Mouse (Mus musculus) embryonic facial prominence, embryonic 14.5 days (tissue): Measurements from ENCODE around the gene Manbal. TPM values are rescaled to one million over a fixed set of nuclear protein-coding genes. Genes with fewer than 3 reads are reported as not detected.

ENCODE experiments used
- ATAC-seq: fragments of 200-750 bp; cut with Nextera tagmentation; 2 replicates; pipeline ENCODE4 v1.8.0; 2017; ENCODE audit warnings: low read depth, moderate number of reproducible peaks, moderate TSS enrichment
- DNase-seq: peaks from one replicate; pipeline ENCODE4 v3.0.0-alpha.2; 2015; ENCODE audit warnings: low spot score
- H3K27ac ChIP-seq: fragments of 300-500 bp; sonication (generic); replicated peaks from 2 replicates; pipeline ENCODE4 v1.5.1; 2014; ENCODE audit warnings: low read depth, mild to moderate bottlenecking, low read length, moderate library complexity
- H3K27me3 ChIP-seq: fragments of 300-500 bp; sonication (generic); replicated peaks from 2 replicates; pipeline ENCODE4 v1.6.1; 2014; ENCODE audit warnings: low read length; ENCODE audit not compliant: control insufficient read depth, insufficient read depth
- H3K36me3 ChIP-seq: fragments of 300-500 bp; sonication (generic); 2 replicates; pipeline ENCODE4 v1.6.1; 2014; ENCODE audit warnings: low read length, mixed read lengths; ENCODE audit not compliant: control insufficient read depth, insufficient read depth
- H3K4me1 ChIP-seq: fragments of 300-500 bp; sonication (generic); 2 replicates; pipeline ENCODE4 v1.6.1; 2014; ENCODE audit warnings: antibody characterized with exemption, low read length; ENCODE audit not compliant: control insufficient read depth, insufficient read depth
- H3K4me2 ChIP-seq: fragments of 300-500 bp; sonication (generic); 2 replicates; pipeline ENCODE4 v1.6.1; 2014; ENCODE audit warnings: low read depth, mild to moderate bottlenecking, low read length, moderate library complexity, mixed read lengths
- H3K4me3 ChIP-seq: fragments of 300-500 bp; sonication (generic); 2 replicates; pipeline ENCODE4 v1.5.1; 2014; ENCODE audit warnings: low read depth, mild to moderate bottlenecking, low read length
- H3K9ac ChIP-seq: fragments of 300-500 bp; sonication (generic); 2 replicates; pipeline ENCODE4 v1.6.1; 2014; ENCODE audit warnings: low read depth, mild to moderate bottlenecking, low read length, moderate library complexity, mixed read lengths
- H3K9me3 ChIP-seq: fragments of 300-500 bp; sonication (generic); 2 replicates; pipeline ENCODE4 v1.6.1; 2016; ENCODE audit warnings: low read length; ENCODE audit not compliant: control insufficient read depth
- WGBS: fragments of 180-500 bp; shearing (Covaris S2); extraction: QIAGEN DNeasy Blood & Tissue Kit; methylation state at CpG from one replicate; pipeline ENCODE4 v1.1.7; 2014; 5-methylcytosine and 5-hydroxymethylcytosine counted together
- polyA plus RNA-seq: library from polyadenylated mRNA; unstranded; fragments of >200 nt; fragmentation: Nextera tagmentation; extraction: Ambion mirVana; gene quantifications from 2 replicates; pipeline ENCODE4 v1.2.1, GENCODE M21; 2014

The Manbal gene
- polyA plus RNA-seq, 1 experiment from 2014 or later, result 39.7 TPM

DNA sequence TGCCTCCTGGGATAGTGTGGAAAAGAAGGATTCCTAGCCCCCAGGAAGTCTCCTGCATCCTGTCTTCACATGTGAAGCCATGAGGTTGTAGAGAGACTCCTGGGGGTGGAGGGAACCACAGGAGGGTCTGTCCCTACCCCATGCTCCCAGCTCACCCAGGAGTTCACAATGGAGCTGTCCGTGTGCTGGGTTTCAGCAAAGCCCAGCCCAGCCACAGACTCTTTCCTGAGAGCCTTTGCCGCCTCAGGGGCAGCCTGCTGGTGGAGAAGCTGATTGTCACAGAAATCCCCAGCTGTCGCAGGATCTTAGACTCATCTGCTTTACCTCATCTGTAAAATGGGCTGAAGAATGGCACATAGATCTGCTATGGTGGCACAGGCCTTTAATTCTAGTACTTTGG, 69.7 kb downstream of the Manbal start:
- Histone ChIP-seq H3K27me3 (no peaks in the 10 kb centered on the region), H3K36me3 (peaks cover 55% of the 10 kb centered on the region), H3K9ac (no peak overlapping the region), H3K4me1 (peaks cover 22% of the 10 kb centered on the region), H3K4me2 (no peak overlapping the region), H3K27ac (no peak overlapping the region), H3K9me3 (peaks cover 11% of the 10 kb centered on the region), H3K4me3 (no peak overlapping the region)
- DNase-seq (no peak), ATAC-seq (no peak)
- WGBS, result 89% methylated on average over 3 of the region's 3 CpGs

DNA sequence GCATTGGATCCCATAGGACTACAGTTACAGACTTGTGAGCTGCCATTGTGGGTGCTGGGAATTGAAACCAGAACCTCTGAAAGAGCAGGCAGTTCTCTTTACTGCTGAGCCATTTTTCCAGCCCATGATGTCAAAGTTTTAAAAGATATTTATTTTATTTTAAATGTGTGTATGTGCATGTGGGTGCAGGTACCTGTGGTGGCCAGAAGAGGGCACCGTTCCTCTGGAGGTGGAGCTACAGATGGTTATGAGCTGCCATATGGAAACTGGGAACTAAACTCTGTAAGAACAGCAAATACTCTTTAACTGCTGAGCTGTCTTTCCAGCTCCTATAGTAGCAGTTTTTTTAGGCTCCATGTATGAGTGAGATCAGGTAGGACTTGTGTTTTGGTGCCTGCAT, 74.0 kb downstream of the Manbal start:
- ATAC-seq (no peak), DNase-seq (no peak)
- Histone ChIP-seq H3K27me3 (no peaks in the 10 kb centered on the region), H3K4me3 (no peak overlapping the region), H3K27ac (no peak overlapping the region), H3K9me3 (peaks cover 11% of the 10 kb centered on the region), H3K36me3 (peaks cover 54% of the 10 kb centered on the region), H3K9ac (no peak overlapping the region), H3K4me2 (no peak overlapping the region), H3K4me1 (no peaks in the 10 kb centered on the region)
- 91% methylated on average over 1 of the region's 1 CpGs for WGBS

Other genes starting within 250 kb of the Manbal start
- gene Samhd1, start 232.3 kb upstream of the Manbal start, polyA plus RNA-seq, result 23.6 and 24.0 TPM in 2 replicates
- gene Rbl1, start 163.1 kb upstream of the Manbal start, polyA plus RNA-seq, result 16.1 and 17.7 TPM in 2 replicates
- 310 and 342 TPM in 2 replicates for gene Rpn2, start 88.6 kb upstream of the Manbal start, polyA plus RNA-seq
- 0.12 and 0.29 TPM in 2 replicates for gene Mroh8, start 88.0 kb upstream of the Manbal start, polyA plus RNA-seq
- 0.51 TPM in 1 of 2 replicates, not detected in the other for gene Ghrh, start 20.1 kb upstream of the Manbal start, polyA plus RNA-seq
- 12.6 and 16.2 TPM in 2 replicates for gene Src, start 50.9 kb downstream of the Manbal start, polyA plus RNA-seq
- gene Nnat, start 192.5 kb downstream of the Manbal start, polyA plus RNA-seq, result 348 and 416 TPM in 2 replicates
- gene Blcap, start 203.7 kb downstream of the Manbal start, polyA plus RNA-seq, result 64.6 and 66.7 TPM in 2 replicates